Mouse (Mus musculus): Measurements from ENCODE around the gene Lmf1. TPM values are rescaled to one million over a fixed set of nuclear protein-coding genes. Genes with fewer than 3 reads are reported as not detected.

Lmf1 gene
- polyA plus RNA-seq, 1 experiment from 2014 or later, result 26.2 TPM

DNA sequence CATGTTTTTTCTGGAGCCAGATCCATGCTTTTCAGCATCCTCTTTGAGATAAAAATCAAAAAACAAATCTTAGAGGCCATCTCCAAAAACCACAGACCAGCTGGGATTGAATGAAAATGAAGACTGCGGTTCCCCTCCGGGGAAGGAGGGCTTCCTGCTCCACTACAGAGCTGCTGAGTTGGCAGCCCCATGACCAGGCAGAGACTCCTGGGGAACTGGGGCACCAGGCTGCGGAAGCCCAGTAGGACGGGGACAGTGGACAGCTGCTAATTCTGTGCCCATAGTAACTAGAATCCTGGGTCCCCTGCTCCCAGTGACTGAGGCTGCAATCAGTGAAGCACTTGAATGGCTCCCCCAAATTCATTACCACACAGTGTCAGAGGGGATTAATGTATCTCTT, 102.8 kb downstream of the Lmf1 start:
- Histone ChIP-seq H3K4me3 (replicated peaks) (no peak overlapping the region), H3K4me1 (peaks cover 9% of the 10 kb centered on the region), H3K4me2 (no peak overlapping the region), H3K9ac (replicated peaks) (no peak overlapping the region), H3K9me3 (replicated peaks) (no peaks in the 10 kb centered on the region), H3K27me3 (replicated peaks) (no peaks in the 10 kb centered on the region), H3K36me3 (no peaks in the 10 kb centered on the region), H3K27ac (replicated peaks) (no peak overlapping the region)
- no peak for ATAC-seq (ENCODE audit: low FRiP score)
- 86% methylated on average over 4 of the region's 4 CpGs for WGBS

- H3K4me1 ChIP-seq, result no peaks in the 10 kb centered on the region
- 51% methylated on average over 7 of the region's 7 CpGs for WGBS
- H3K27ac ChIP-seq (replicated peaks), result no peak overlapping the region
- ATAC-seq (ENCODE audit: low FRiP score), result no peak
- no peak overlapping the region for H3K9ac ChIP-seq (replicated peaks)
- H3K4me3 ChIP-seq (replicated peaks), result no peak overlapping the region
- H3K36me3 ChIP-seq, result no peaks in the 10 kb centered on the region
- H3K4me2 ChIP-seq, result no peak overlapping the region
- no peaks in the 10 kb centered on the region for H3K27me3 ChIP-seq (replicated peaks)
- H3K9me3 ChIP-seq (replicated peaks), result no peaks in the 10 kb centered on the region
Observed at GRCm38 (mm10) chr17:25686323-25686722, 107.4 kb downstream of the Lmf1 start.

GRCm38 (mm10) chr17:25688922-25689321, 110.0 kb downstream of the Lmf1 start:
- H3K36me3 ChIP-seq, result no peaks in the 10 kb centered on the region
- 81% methylated on average over 4 of the region's 4 CpGs for WGBS
- no peaks in the 10 kb centered on the region for H3K27me3 ChIP-seq (replicated peaks)
- no peaks in the 10 kb centered on the region for H3K9me3 ChIP-seq (replicated peaks)
- H3K9ac ChIP-seq (replicated peaks), result no peak overlapping the region
- ATAC-seq (ENCODE audit: low FRiP score), result no peak
- no peaks in the 10 kb centered on the region for H3K4me1 ChIP-seq
- no peak overlapping the region for H3K4me3 ChIP-seq (replicated peaks)
- H3K4me2 ChIP-seq, result no peak overlapping the region
- H3K27ac ChIP-seq (replicated peaks), result no peak overlapping the region

DNA sequence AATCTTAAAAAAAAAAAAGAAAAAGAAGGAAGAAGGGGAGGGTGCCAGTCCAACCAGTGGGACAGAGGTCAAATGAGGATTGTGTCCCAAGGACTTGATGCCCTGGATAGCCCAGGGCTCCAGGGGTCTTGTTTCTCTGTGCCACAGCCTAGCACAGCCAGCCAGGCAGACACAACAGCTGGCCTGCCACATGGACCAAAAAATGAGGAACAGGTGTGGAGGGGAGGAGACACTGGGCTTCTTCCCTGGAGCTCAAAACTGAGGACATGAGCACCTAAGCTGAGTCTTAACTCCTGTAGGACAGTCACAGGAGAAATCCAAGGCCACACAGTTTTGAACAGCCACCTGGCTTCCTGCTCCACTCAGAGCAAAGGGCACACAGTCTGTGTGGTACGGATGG, 117.4 kb downstream of the Lmf1 start:
- WGBS, result 53% methylated on average over 1 of the region's 1 CpGs
- Histone ChIP-seq H3K4me3 (replicated peaks) (no peak overlapping the region), H3K27me3 (replicated peaks) (peaks cover 8% of the 10 kb centered on the region), H3K4me1 (no peaks in the 10 kb centered on the region), H3K36me3 (no peaks in the 10 kb centered on the region), H3K4me2 (no peak overlapping the region), H3K9ac (replicated peaks) (no peak overlapping the region), H3K9me3 (replicated peaks) (no peaks in the 10 kb centered on the region), H3K27ac (replicated peaks) (no peak overlapping the region)
- ATAC-seq (ENCODE audit: low FRiP score), result no peak

GRCm38 (mm10) chr17:25698446-25698845, 119.6 kb downstream of the Lmf1 start:
- no peak overlapping the region for H3K9ac ChIP-seq (replicated peaks)
- ATAC-seq (ENCODE audit: low FRiP score), result no peak; the same call in 1 of the 2 replicates

DNA sequence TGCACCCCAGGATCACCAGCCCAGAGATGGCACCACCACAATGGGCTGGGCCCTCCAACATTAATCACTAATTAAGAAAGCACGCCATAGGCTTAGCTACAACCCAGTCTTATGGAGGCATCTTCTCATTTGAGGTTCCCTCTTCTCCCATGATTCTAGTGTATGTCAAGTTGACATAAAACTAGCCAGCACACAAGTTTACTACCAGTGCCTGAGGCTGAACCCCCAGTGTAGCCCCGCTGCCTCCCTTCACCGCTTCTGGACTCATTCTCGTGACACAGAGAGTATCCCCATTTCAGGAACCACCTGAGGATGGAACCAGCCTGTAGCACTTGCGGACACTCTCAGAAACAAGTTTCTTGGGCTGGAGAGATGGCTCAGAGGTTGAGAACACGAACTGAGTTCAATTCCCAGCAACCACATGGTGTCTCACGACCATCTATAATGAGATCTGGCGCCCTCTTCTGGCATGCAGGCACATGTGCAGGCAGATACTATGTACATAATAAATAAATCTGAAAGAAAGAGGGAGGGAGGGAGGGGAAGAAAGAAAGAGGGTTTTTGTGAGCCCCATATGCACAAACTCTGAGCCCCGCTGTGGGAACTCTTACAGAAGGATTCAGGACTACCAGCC, 122.1 kb downstream of the Lmf1 start:
- H3K27ac ChIP-seq (replicated peaks), result no peak overlapping the region
- 58% methylated on average over 9 of the region's 9 CpGs for WGBS
- H3K4me1 ChIP-seq, result no peaks in the 10 kb centered on the region
- no peaks in the 10 kb centered on the region for H3K9me3 ChIP-seq (replicated peaks)
- no peak for ATAC-seq (ENCODE audit: low FRiP score)
- H3K9ac ChIP-seq (replicated peaks), result no peak overlapping the region
- no peak overlapping the region for H3K4me2 ChIP-seq
- peaks cover 8% of the 10 kb centered on the region for H3K27me3 ChIP-seq (replicated peaks)
- no peak overlapping the region for H3K4me3 ChIP-seq (replicated peaks)
- no peaks in the 10 kb centered on the region for H3K36me3 ChIP-seq

More at GRCm38 (mm10) chr17:25698446-25698845, 119.6 kb downstream of the Lmf1 start:
- WGBS, result 15% methylated on average over 7 of the region's 7 CpGs
- Histone ChIP-seq H3K4me3 (replicated peaks) (no peak overlapping the region), H3K9me3 (replicated peaks) (no peaks in the 10 kb centered on the region), H3K4me2 (no peak overlapping the region), H3K27me3 (replicated peaks) (peaks cover 8% of the 10 kb centered on the region), H3K36me3 (no peaks in the 10 kb centered on the region), H3K4me1 (no peaks in the 10 kb centered on the region), H3K27ac (replicated peaks) (no peak overlapping the region)

DNA sequence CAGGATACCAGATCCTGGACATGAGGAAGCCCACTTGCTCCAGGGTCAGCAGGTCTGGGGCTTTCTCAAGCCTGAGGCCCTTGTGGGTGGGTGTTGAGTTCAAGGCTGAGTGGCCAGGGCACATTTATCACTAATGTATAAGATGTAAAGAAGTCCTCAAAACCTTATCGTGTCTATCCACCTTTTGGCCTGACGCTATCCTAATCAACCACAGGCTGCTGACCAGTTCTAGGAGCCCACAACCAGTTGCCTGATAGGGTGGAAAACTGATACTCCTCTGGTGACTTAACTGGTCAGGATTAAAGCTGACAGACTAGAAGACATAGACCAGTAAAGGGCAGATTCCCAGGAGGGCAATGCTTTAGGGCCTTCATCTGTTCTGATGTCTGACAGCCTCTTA, 131.1 kb downstream of the Lmf1 start:
- Histone ChIP-seq H3K9ac (replicated peaks) (no peak overlapping the region), H3K9me3 (replicated peaks) (no peaks in the 10 kb centered on the region), H3K4me3 (replicated peaks) (no peak overlapping the region), H3K4me1 (no peaks in the 10 kb centered on the region), H3K4me2 (no peak overlapping the region), H3K27ac (replicated peaks) (no peak overlapping the region), H3K36me3 (no peaks in the 10 kb centered on the region), H3K27me3 (replicated peaks) (0 out of 2 replicates have a peak, but pooled peaks cover 3% of the 10 kb centered on the region)
- ATAC-seq (ENCODE audit: low FRiP score), result no peak
- 100% methylated on average over 2 of the region's 2 CpGs for WGBS

GRCm38 (mm10) chr17:25711136-25711535, 132.3 kb downstream of the Lmf1 start:
- ATAC-seq (ENCODE audit: low FRiP score), result no peak

More at GRCm38 (mm10) chr17:25711136-25711535, 132.3 kb downstream of the Lmf1 start:
- WGBS, result 87% methylated on average over 4 of the region's 4 CpGs
- Histone ChIP-seq H3K9ac (replicated peaks) (no peak overlapping the region), H3K4me1 (no peaks in the 10 kb centered on the region), H3K4me3 (replicated peaks) (no peak overlapping the region), H3K9me3 (replicated peaks) (no peaks in the 10 kb centered on the region), H3K27ac (replicated peaks) (no peak overlapping the region), H3K36me3 (no peaks in the 10 kb centered on the region), H3K4me2 (no peak overlapping the region), H3K27me3 (replicated peaks) (peaks cover 12% of the 10 kb centered on the region)

Other genes with a start within 250 kb of the Lmf1 start
- 0.19 TPM in 1 of 2 replicates, not detected in the other for gene Tpsab1, start 233.5 kb upstream of the Lmf1 start, polyA plus RNA-seq (2015; fragmentation: Nextera tagmentation; extraction: Ambion mirVana)
- 1.2 and 1.8 TPM in 2 replicates for gene Tpsb2, start 212.8 kb upstream of the Lmf1 start, polyA plus RNA-seq (2015; fragmentation: Nextera tagmentation; extraction: Ambion mirVana)
- gene Tpsg1, start 209.8 kb upstream of the Lmf1 start, polyA plus RNA-seq (2015; fragmentation: Nextera tagmentation; extraction: Ambion mirVana), result 0.34 and 0.74 TPM in 2 replicates
- gene Cacna1h, start 145.3 kb upstream of the Lmf1 start, polyA plus RNA-seq (2015; fragmentation: Nextera tagmentation; extraction: Ambion mirVana), result 10.1 and 10.9 TPM in 2 replicates
- gene Tekt4, start 124.5 kb upstream of the Lmf1 start, polyA plus RNA-seq (2015; fragmentation: Nextera tagmentation; extraction: Ambion mirVana), result 0.67 and 0.84 TPM in 2 replicates
- 0.64 and 0.93 TPM in 2 replicates for gene Sstr5, start 81.8 kb upstream of the Lmf1 start, polyA plus RNA-seq (2015; fragmentation: Nextera tagmentation; extraction: Ambion mirVana)
- 16.0 and 16.9 TPM in 2 replicates for gene Sox8, start 8.4 kb upstream of the Lmf1 start, polyA plus RNA-seq (2015; fragmentation: Nextera tagmentation; extraction: Ambion mirVana)
- 8.0 and 8.3 TPM in 2 replicates for gene Gng13, start 138.1 kb downstream of the Lmf1 start, polyA plus RNA-seq (2015; fragmentation: Nextera tagmentation; extraction: Ambion mirVana)
- gene Chtf18, start 148.3 kb downstream of the Lmf1 start, polyA plus RNA-seq (2015; fragmentation: Nextera tagmentation; extraction: Ambion mirVana), result 5.8 and 10.1 TPM in 2 replicates
- 29.3 and 30.3 TPM in 2 replicates for gene Rpusd1, start 148.6 kb downstream of the Lmf1 start, polyA plus RNA-seq (2015; fragmentation: Nextera tagmentation; extraction: Ambion mirVana)
- not detected in 2 replicates for gene Mslnl, start 157.0 kb downstream of the Lmf1 start, polyA plus RNA-seq (2015; fragmentation: Nextera tagmentation; extraction: Ambion mirVana)
- gene Msln, start 175.3 kb downstream of the Lmf1 start, polyA plus RNA-seq (2015; fragmentation: Nextera tagmentation; extraction: Ambion mirVana), result 1.4 and 2.0 TPM in 2 replicates
- 26.6 and 30.6 TPM in 2 replicates for gene Narfl, start 194.7 kb downstream of the Lmf1 start, polyA plus RNA-seq (2015; fragmentation: Nextera tagmentation; extraction: Ambion mirVana)
- 137 and 153 TPM in 2 replicates for gene Haghl, start 206.6 kb downstream of the Lmf1 start, polyA plus RNA-seq (2015; fragmentation: Nextera tagmentation; extraction: Ambion mirVana)
- 0.17 and 0.41 TPM in 2 replicates for gene Ccdc78, start 207.5 kb downstream of the Lmf1 start, polyA plus RNA-seq (2015; fragmentation: Nextera tagmentation; extraction: Ambion mirVana)
- gene Fam173a, start 213.8 kb downstream of the Lmf1 start, polyA plus RNA-seq (2015; fragmentation: Nextera tagmentation; extraction: Ambion mirVana), result 94.0 and 94.1 TPM in 2 replicates
- 3.1 TPM in 1 of 2 replicates, not detected in the other for gene AC134908.4, start 216.6 kb downstream of the Lmf1 start, polyA plus RNA-seq (2015; fragmentation: Nextera tagmentation; extraction: Ambion mirVana)
- 72.7 and 75.2 TPM in 2 replicates for gene Metrn, start 218.1 kb downstream of the Lmf1 start, polyA plus RNA-seq (2015; fragmentation: Nextera tagmentation; extraction: Ambion mirVana)
- gene Fbxl16, start 230.0 kb downstream of the Lmf1 start, polyA plus RNA-seq (2015; fragmentation: Nextera tagmentation; extraction: Ambion mirVana), result 31.3 and 40.9 TPM in 2 replicates
- 26.5 and 29.9 TPM in 2 replicates for gene Wdr24, start 244.5 kb downstream of the Lmf1 start, polyA plus RNA-seq (2015; fragmentation: Nextera tagmentation; extraction: Ambion mirVana)
- gene Jmjd8, start 249.8 kb downstream of the Lmf1 start, polyA plus RNA-seq (2015; fragmentation: Nextera tagmentation; extraction: Ambion mirVana), result 48.5 and 49.8 TPM in 2 replicates

Data from neural tube, embryonic 15.5 days (tissue).